Mouse (Mus musculus) cerebellum, adult 2 months (tissue): ENCODE measurements around the gene D1Ertd622e. TPM values are rescaled to one million over a fixed set of nuclear protein-coding genes. Genes with fewer than 3 reads are reported as not detected.
A peak's percentile ranks its signal among the peaks of the same experiment; 100 is the strongest.

Source experiments
- DNase-seq, 2 experiments: peaks; one replicate each; pipeline ENCODE4 v3.0.0; 2021
- H3K27ac ChIP-seq: fragments of 200-500 bp; 2 replicates; pipeline ENCODE4 v1.5.1; 2012; ENCODE audit warnings: low read length, control low read depth, inconsistent platforms; ENCODE audit not compliant: insufficient read depth
- H3K27me3 ChIP-seq: fragments of 200-500 bp; 2 replicates; pipeline ENCODE4 v1.6.1; 2012; ENCODE audit warnings: inconsistent platforms, mild to moderate bottlenecking, low read length, moderate library complexity; ENCODE audit not compliant: control insufficient read depth, insufficient read depth
- H3K4me1 ChIP-seq: fragments of 200-500 bp; 2 replicates; pipeline ENCODE4 v1.6.1; 2011; ENCODE audit warnings: low read length; ENCODE audit not compliant: control insufficient read depth, insufficient read depth
- H3K4me3 ChIP-seq: fragments of 200-500 bp; replicated peaks from 2 replicates; pipeline ENCODE3; 2011; ENCODE audit warnings: mild to moderate bottlenecking, low read depth, low read length, control low read depth; ENCODE audit not compliant: insufficient read depth
- CTCF ChIP-seq: fragments of 200-500 bp; IDR thresholded peaks from 2 replicates; pipeline ENCODE4 v1.5.1; 2011; ENCODE audit warnings: low read depth, mild to moderate bottlenecking, control low read depth, low read length, moderate library complexity, borderline replicate concordance; ENCODE audit not compliant: insufficient read depth
- POLR2A ChIP-seq: fragments of 200-500 bp; IDR thresholded peaks from 2 replicates; pipeline ENCODE4 v1.6.1; 2011; ENCODE audit warnings: low read length, control low read depth, borderline replicate concordance; ENCODE audit not compliant: insufficient read depth
- WGBS: fragments of 180-500 bp; shearing (Covaris S2); methylation state at CpG from one replicate; pipeline ENCODE4 v1.1.7; 2018; 5-methylcytosine and 5-hydroxymethylcytosine counted together
- polyA plus RNA-seq: library from polyadenylated mRNA; depleted of rRNA; stranded (reverse); fragments of >200 nt; gene quantifications from 2 replicates; pipeline ENCODE4 v1.2.3, GENCODE M21; 2012

The D1Ertd622e gene
- polyA plus RNA-seq, 1 experiment, result 49.7 TPM

DNA sequence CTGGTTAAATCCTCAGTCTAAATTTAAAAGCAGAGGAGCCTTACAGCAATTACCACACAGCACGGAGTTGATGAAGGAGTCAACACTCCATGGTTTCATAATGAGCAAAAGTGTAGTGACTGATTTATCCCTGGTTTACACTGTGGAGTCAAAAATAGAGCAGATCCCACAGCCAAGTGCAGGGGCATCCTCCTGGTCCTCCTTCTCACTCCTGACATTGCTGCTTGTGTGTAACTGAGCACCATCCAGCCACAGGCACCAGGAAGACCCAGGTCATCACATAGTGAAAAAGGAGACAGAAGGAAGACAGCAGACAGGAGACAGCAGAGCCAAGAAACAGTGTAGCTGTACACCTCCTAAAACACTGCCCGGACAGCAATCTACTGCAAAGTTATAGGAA is 4.1 kb downstream of the D1Ertd622e start:
- no peak overlapping the region for H3K27ac ChIP-seq
- peak overlapping the region; percentile 20 for H3K4me3 ChIP-seq
- H3K4me1 ChIP-seq, result peaks cover 7% of the 10 kb centered on the region
- 46% methylated on average over 2 of the region's 2 CpGs for WGBS
- H3K27me3 ChIP-seq, result no peaks in the 10 kb centered on the region
- DNase-seq, result peak in 1 of 2 experiments; percentile 13
- TF ChIP-seq CTCF, result no peak
- TF ChIP-seq POLR2A, result no peak

DNA sequence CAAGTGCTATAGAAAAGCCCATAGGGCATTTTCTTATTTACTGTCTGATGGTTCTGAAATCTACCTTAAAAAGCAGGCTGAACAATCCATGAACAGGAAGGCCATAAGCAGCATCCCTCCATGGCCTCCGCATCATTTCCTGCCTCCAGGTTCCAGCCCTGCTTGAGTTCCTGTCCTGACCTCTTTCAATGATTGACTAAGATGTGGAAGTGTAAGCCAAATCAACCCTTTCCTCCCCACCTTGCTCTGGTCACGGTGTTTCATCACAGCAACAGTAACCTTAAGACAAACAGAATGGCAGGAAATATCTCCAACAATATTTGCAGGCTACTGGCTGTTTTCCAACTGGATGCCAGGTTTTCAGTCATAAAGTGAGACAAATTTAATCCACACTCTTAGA is 4.7 kb downstream of the D1Ertd622e start:
- 43% methylated on average over 2 of the region's 2 CpGs for WGBS
- Histone ChIP-seq H3K4me1 (peaks cover 7% of the 10 kb centered on the region), H3K27me3 (no peaks in the 10 kb centered on the region), H3K27ac (no peak overlapping the region), H3K4me3 (no peak overlapping the region)
- no peak for DNase-seq
- no peak for TF ChIP-seq POLR2A

DNA sequence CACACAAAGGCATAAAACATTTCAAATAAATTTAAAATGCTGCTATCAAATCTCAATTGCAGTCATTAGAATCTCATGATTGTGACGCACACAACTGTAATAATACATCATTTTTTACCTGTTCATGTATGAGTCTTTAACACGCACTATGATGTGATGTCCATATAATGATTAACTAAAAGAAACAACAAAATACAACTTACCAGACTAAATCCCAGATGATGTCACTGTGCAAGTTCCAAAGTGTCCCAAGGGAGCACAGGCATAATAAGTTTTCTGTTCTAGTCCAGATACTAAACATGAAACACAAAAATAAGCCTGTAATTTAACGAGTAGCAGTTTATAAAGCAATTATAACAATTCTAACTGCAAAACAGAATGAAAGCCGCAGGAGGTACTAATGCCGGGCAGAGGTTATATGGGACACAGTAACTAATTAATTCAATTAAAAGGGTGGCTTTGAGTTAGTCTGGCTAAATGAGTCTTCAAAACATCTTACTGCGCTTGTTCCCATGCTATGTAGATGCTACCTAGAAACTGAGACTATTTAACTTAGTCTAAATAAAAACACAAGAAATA is 7.4 kb downstream of the D1Ertd622e start:
- H3K27ac ChIP-seq, result no peak overlapping the region
- DNase-seq, result no peak
- WGBS, result 69% methylated on average over 6 of the region's 6 CpGs

DNA sequence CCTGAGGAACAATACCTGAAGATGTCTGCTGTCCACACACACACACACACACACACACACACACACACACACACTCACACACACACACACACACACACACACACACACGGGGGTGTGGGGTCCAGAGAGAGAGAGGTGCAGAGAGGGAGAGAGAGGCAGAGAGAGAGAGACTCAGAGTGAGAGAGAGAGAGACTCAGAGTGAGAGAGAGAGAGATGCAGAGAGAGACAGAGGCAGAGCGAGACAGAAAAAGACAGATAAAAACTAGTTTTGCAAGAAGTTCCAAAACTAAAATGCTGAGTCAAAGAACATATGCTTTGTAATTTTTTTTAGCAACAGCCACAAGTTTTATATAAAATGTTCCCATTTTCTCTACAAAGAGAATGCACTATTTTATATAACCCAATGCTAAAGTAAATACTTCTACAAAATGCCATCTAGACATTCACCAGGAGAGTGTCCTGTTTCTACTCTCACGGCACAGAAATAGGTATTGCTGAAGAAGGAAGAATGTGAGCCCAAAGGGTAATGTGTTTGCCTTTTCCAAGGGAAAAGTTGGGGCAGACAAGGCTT is 11.2 kb downstream of the D1Ertd622e start:
- DNase-seq, result no peak
- Histone ChIP-seq H3K27me3 (no peaks in the 10 kb centered on the region), H3K4me3 (no peak overlapping the region), H3K27ac (no peak overlapping the region), H3K4me1 (peaks cover 2% of the 10 kb centered on the region)
- no peak for TF ChIP-seq CTCF
- no peak for TF ChIP-seq POLR2A
- 68% methylated on average over 3 of the region's 3 CpGs for WGBS

More for the DNA sequence above, 7.4 kb downstream of the D1Ertd622e start:
- H3K4me1 ChIP-seq, result peaks cover 10% of the 10 kb centered on the region
- H3K4me3 ChIP-seq, result no peak overlapping the region
- no peaks in the 10 kb centered on the region for H3K27me3 ChIP-seq
- no peak for TF ChIP-seq POLR2A
- no peak for TF ChIP-seq CTCF

DNA sequence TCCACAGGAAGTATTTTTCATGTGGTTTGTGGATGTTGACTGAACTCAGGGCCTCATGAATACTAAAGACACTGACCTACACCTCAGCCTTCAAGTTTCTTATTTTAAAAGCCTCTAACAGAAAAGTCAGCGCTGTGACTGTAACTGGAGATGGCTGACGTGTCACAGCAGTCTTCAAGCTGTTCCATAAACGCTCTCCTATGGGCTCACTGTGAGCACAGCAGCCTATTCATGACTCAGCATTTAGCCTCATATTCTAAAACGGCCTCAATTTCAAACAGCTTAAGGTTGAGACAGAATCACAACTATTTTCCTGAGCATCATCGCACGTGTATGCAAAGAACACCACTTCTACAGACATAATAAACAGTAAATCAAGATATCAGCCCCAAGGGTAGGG is 11.8 kb downstream of the D1Ertd622e start:
- H3K4me1 ChIP-seq, result peaks cover 2% of the 10 kb centered on the region
- H3K27ac ChIP-seq, result no peak overlapping the region
- TF ChIP-seq CTCF (no peak), POLR2A (no peak)
- 28% methylated on average over 6 of the region's 6 CpGs for WGBS
- no peak overlapping the region for H3K4me3 ChIP-seq
- peak in 1 of 2 experiments; percentile 18 for DNase-seq
- no peaks in the 10 kb centered on the region for H3K27me3 ChIP-seq

DNA sequence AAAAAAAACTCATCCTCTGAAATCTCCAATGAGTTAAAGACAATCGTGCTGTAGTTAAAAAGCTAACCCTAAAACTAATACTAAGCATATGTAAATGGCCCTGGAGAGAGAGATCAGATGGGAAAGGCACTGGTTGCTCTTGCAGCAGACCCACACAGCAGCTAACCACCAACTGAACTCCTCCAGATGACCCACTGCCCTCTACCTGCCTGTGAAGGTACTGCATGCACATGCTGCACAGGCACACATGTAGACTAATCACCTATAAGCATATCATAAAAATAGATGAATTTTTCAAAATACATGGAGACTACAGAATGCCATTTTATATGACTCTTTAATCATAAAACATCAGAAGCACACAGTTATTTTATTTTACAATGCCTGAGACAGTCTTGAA is 14.8 kb downstream of the D1Ertd622e start:
- H3K27ac ChIP-seq, result no peak overlapping the region
- no peak overlapping the region for H3K4me3 ChIP-seq
- peaks cover under 1% of the 10 kb centered on the region for H3K4me1 ChIP-seq
- no peak for DNase-seq
- H3K27me3 ChIP-seq, result no peaks in the 10 kb centered on the region
- 93% methylated on average over 1 of the region's 1 CpGs for WGBS
- TF ChIP-seq POLR2A (no peak), CTCF (0 out of 2 replicates have a peak, but pooled peaks have one; percentile 14)

DNA sequence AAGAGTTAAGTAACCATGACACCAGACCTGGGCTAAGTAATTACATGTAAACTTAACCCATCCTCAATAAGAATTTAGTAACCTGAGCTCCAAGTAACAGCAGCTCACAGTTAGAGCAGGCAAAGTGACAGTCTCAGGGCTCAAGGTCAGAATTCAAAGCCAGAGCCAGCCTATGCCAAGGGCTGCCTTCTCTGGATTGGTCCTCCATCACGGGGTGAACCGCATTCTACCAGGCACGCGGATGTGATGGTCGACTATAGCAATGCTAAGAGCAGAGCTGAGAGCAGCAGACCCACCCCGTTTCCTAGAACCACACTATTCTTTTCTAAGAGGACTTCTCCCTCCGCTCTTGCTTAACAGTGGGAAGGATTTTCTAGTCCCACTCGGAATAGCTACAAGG is 27.8 kb downstream of the D1Ertd622e start:
- H3K27me3 ChIP-seq, result no peaks in the 10 kb centered on the region
- no peak overlapping the region for H3K27ac ChIP-seq
- H3K4me3 ChIP-seq, result no peak overlapping the region
- H3K4me1 ChIP-seq, result no peaks in the 10 kb centered on the region
- TF ChIP-seq CTCF, result no peak
- no peak for TF ChIP-seq POLR2A
- 86% methylated on average over 8 of the region's 8 CpGs for WGBS
- DNase-seq, result no peak

DNA sequence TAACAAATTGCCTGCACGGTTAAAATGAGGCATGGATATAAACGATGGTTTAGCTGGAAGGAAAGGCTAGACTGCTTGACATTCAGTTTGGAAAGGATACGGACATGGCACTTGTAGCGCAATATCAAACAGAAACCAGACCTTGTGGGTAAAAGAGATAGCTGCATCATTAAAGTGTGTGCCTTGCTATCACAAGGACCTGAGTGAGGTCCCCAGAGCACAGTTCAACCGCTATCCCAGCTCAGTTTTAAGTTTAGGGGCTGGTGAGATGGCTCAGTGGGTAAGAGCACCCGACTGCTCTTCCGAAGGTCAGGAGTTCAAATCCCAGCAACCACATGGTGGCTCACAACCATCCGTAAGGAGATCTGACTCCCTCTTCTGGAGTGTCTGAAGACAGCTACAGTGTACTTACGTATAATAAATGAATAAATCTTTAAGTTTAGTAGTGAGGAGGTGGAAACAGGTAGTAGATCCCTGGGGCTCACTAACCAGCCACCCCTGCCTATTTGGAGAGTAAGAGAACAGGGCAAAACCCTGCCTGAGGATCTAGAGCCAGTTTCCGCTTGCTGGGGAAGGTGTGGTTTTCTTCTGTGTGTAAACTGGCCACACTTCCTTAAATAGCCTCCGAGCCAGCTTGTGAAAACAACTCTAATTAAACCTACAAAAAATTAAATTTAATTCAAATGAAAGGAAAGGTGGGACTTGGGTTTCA is 29.2 kb downstream of the D1Ertd622e start:
- no peaks in the 10 kb centered on the region for H3K4me1 ChIP-seq
- H3K27ac ChIP-seq, result no peak overlapping the region
- WGBS, result 94% methylated on average over 11 of the region's 11 CpGs
- H3K27me3 ChIP-seq, result no peaks in the 10 kb centered on the region
- no peak overlapping the region for H3K4me3 ChIP-seq
- TF ChIP-seq POLR2A, result no peak
- no peak for TF ChIP-seq CTCF
- DNase-seq, result no peak
